Mouse (Mus musculus) limb, embryonic 11.5 days (tissue): ENCODE results near the gene Gpr75. TPM values are rescaled to one million over a fixed set of nuclear protein-coding genes. Genes with fewer than 3 reads are reported as not detected.

Source experiments
- ATAC-seq: fragments of 200-750 bp; cut with Nextera tagmentation; 2 replicates; pipeline ENCODE4 v1.8.0; 2017; ENCODE audit warnings: low read depth; ENCODE audit not compliant: insufficient number of reproducible peaks, low FRiP score, low TSS enrichment
- DNase-seq: peaks from one replicate; pipeline ENCODE4 v3.0.0-alpha.2; 2015; ENCODE audit warnings: low spot score
- H3K27ac ChIP-seq: fragments of 300-500 bp; sonication (generic); replicated peaks from 2 replicates; pipeline ENCODE4 v1.5.1; 2014; ENCODE audit warnings: low read depth, mild to moderate bottlenecking, low read length
- H3K27me3 ChIP-seq: fragments of 300-500 bp; sonication (generic); 2 replicates; pipeline ENCODE4 v1.6.1; 2014; ENCODE audit warnings: mild to moderate bottlenecking, low read length, mixed read lengths; ENCODE audit not compliant: control insufficient read depth, insufficient read depth
- H3K36me3 ChIP-seq: fragments of 300-500 bp; sonication (generic); 2 replicates; pipeline ENCODE4 v1.6.1; 2014; ENCODE audit warnings: mild to moderate bottlenecking, low read length, moderate library complexity, mixed read lengths; ENCODE audit not compliant: control insufficient read depth, insufficient read depth
- H3K4me1 ChIP-seq: fragments of 300-500 bp; sonication (generic); 2 replicates; pipeline ENCODE4 v1.6.1; 2014; ENCODE audit warnings: low read length, mixed read lengths; ENCODE audit not compliant: control insufficient read depth, insufficient read depth
- H3K4me2 ChIP-seq: fragments of 300-500 bp; sonication (generic); 2 replicates; pipeline ENCODE4 v1.6.1; 2014; ENCODE audit warnings: low read depth, mild to moderate bottlenecking, moderate library complexity; ENCODE audit not compliant: severe bottlenecking
- H3K4me3 ChIP-seq: fragments of 300-500 bp; sonication (generic); 2 replicates; pipeline ENCODE4 v1.5.1; 2014; ENCODE audit warnings: low read depth, low read length
- H3K9ac ChIP-seq: fragments of 300-500 bp; sonication (generic); 2 replicates; pipeline ENCODE4 v1.6.1; 2014; ENCODE audit warnings: mild to moderate bottlenecking, low read length
- H3K9me3 ChIP-seq: fragments of 300-500 bp; sonication (generic); 2 replicates; pipeline ENCODE4 v1.6.1; 2016; ENCODE audit warnings: low read length; ENCODE audit not compliant: control insufficient read depth
- WGBS: fragments of 180-500 bp; shearing (Covaris S2); extraction: QIAGEN DNeasy Blood & Tissue Kit; methylation state at CpG from one replicate; pipeline ENCODE4 v1.1.7; 2014; 5-methylcytosine and 5-hydroxymethylcytosine counted together
- polyA plus RNA-seq: library from polyadenylated mRNA; unstranded; fragments of >200 nt; fragmentation: Nextera tagmentation; extraction: Ambion mirVana; gene quantifications from 2 replicates; pipeline ENCODE4 v1.2.1, GENCODE M21; 2014

The Gpr75 gene
- polyA plus RNA-seq, 1 experiment from 2014 or later, result 0.56 TPM

GRCm38 (mm10) chr11:30923283-30923682 lies 38.1 kb downstream of the Gpr75 start:
- 96% methylated on average over 3 of the region's 3 CpGs for WGBS
- no peak overlapping the region for H3K9ac ChIP-seq
- no peaks in the 10 kb centered on the region for H3K9me3 ChIP-seq
- H3K27me3 ChIP-seq, result no peaks in the 10 kb centered on the region
- H3K4me2 ChIP-seq, result no peak overlapping the region
- no peak for ATAC-seq
- peaks cover 7% of the 10 kb centered on the region; the same call in 1 of the 2 replicates for H3K36me3 ChIP-seq
- H3K4me1 ChIP-seq, result no peaks in the 10 kb centered on the region
- no peak overlapping the region for H3K27ac ChIP-seq
- no peak overlapping the region for H3K4me3 ChIP-seq
- DNase-seq, result no peak

DNA sequence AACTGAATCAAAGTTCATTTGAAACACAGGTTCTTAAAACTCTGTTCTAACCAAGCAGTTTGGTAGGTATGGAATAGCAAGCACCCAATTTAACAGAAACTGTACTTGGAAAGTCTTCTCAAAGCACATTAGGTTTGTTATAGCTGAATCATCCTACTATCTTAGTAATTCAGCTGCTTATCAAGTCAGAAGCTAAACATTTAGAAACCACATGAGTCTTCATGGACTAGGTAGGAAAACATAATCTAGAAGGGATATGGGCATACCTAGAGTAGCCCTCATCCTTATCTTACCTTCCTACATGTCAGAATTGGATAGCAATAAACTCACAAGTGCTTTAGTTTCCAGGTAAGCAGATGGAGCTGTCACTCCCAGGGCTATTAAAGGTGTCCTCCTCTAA lies 42.9 kb downstream of the Gpr75 start:
- Histone ChIP-seq H3K9ac (no peak overlapping the region), H3K4me1 (no peaks in the 10 kb centered on the region), H3K4me2 (no peak overlapping the region), H3K27ac (no peak overlapping the region), H3K36me3 (peaks cover 7% of the 10 kb centered on the region; the same call in 1 of the 2 replicates), H3K4me3 (no peak overlapping the region), H3K27me3 (no peaks in the 10 kb centered on the region), H3K9me3 (no peaks in the 10 kb centered on the region)
- no peak for ATAC-seq
- no peak for DNase-seq

DNA sequence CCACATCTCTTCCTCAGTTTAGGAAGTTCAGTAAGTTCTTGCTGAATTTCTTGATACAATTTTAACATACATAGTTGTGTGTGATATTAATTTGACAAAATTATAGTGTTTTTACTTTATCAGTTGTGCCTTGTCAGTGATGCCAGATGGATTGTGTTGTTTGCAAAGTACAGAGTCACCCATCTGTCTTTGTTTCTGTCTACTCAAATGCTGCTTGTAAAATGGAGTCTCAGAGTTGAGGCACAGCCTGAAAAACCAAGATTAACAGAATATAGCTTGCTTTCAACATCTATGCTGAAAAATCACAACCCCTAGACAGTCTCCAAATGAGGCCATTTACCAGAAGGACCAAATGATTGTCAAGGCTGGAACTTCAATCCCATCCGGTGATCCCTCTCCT lies 43.3 kb downstream of the Gpr75 start:
- ATAC-seq (no peak), DNase-seq (no peak)
- Histone ChIP-seq H3K27ac (no peak overlapping the region), H3K4me1 (no peaks in the 10 kb centered on the region), H3K9me3 (no peaks in the 10 kb centered on the region), H3K4me2 (no peak overlapping the region), H3K9ac (no peak overlapping the region), H3K36me3 (peaks cover 7% of the 10 kb centered on the region; the same call in 1 of the 2 replicates), H3K4me3 (no peak overlapping the region), H3K27me3 (no peaks in the 10 kb centered on the region)
- 100% methylated on average over 1 of the region's 1 CpGs for WGBS

Other genes starting within 250 kb of the Gpr75 start
- gene Acyp2, start 235.8 kb upstream of the Gpr75 start, polyA plus RNA-seq, result 3.9 and 6.2 TPM in 2 replicates
- gene Psme4, start 113.6 kb upstream of the Gpr75 start, polyA plus RNA-seq, result 36.5 and 36.9 TPM in 2 replicates
- 31.2 and 31.9 TPM in 2 replicates for gene Asb3, start 58 bp downstream of the Gpr75 start, polyA plus RNA-seq
- 9.6 and 10.6 TPM in 2 replicates for gene Erlec1, start 69.0 kb downstream of the Gpr75 start, polyA plus RNA-seq
- gene Chac2, start 101.0 kb downstream of the Gpr75 start, polyA plus RNA-seq, result 9.1 and 10.8 TPM in 2 replicates